Mouse (Mus musculus): ENCODE data around the gene Akr1c18. TPM values are rescaled to one million over a fixed set of nuclear protein-coding genes. Genes with fewer than 3 reads are reported as not detected.

Akr1c18 gene
- polyA plus RNA-seq, 1 experiment: 3.9 TPM

DNA sequence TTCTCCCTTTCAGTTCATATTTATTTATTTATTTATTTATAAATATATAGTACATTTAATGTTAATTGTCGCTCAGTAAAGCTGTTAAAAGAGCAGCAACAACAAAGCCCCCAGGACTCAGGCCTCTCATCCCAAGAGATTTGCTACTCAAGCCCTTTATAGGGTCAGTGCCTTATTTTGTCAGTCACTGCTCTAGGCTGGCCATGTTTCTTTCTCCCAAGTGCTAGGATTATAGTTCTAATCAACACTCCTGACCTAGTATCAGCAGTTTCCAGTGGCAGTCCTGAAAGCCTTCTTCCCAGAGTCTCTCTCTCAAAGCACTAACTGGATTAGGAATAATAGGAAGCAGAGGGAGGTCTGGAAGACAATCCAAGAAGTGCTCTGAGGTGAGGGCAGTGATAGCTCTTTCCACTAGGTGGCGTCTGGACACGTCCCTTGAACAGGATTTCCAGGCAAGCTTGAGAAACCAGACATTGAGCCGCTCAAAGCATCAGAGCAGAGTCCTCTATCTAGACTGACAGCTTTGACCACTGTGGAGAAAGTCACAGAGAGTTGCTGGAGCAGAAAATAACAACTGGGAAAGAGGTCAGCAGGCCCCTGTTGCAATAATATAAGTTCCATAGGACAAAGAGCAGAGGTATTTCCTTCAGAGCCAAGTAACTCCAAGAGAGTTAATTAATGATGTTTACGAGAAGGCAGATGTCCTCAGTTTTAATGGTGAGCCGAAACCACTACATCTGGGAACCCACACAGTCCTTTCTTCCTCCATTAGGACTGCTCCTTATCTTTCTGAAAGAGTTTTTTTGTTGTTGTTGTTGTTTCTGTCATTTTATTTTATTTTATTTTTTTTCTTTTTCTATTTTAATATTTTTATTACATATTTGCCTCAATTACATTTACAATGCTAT, 39.9 kb downstream of the Akr1c18 start:
- peak; percentile 8 to 81 for DNase-seq (ENCODE audit: extremely low spot score in 1 of 2, low spot score in 1 of 2)

DNA sequence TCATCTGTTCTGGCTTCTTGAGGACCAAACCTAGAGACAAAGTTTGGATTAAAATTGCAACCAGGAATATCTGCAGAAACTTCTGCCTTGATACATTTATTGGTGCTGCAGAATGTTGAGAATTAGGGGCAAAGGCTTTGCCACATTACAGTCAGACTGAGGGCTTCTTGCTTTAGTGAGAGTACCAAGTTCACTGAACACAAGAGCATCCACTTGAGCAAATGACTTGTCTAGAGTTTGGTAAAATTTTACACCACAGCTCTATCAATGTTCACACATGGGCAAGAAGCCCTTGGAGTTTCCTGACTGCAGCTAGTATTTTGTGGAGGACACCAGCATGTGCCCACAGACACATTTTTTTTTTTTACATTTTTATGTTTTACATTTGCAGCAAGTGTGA, 47.7 kb downstream of the Akr1c18 start:
- DNase-seq (ENCODE audit: extremely low spot score in 1 of 2, low spot score in 1 of 2): no peak

DNA sequence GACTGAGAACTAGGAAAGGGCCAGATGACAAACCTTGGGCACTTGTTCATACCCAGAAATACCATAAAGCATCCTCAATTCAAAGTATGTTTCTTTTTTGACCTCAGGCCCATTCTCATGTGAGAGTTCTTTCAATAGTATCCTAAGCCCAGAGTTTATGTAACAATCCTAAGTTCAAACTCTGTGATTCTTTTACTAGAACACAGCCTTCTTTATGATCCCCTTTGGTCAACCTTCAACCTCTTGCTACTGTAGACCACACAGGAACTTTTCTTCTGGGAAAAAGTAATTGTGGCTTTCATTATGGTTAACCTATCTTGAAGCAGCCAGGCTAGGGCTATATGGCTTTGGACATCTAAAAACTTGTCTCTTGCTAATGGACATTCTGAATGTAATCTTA, 48.8 kb downstream of the Akr1c18 start:
- no peak for DNase-seq (ENCODE audit: extremely low spot score in 1 of 2, low spot score in 1 of 2)

Other genes with a start within 250 kb of the Akr1c18 start
- 12.4 and 18.1 TPM in 2 replicates for gene Net1, start 232.4 kb downstream of the Akr1c18 start, polyA plus RNA-seq (2012; rRNA removed)
- gene Tubal3, start 232.4 kb downstream of the Akr1c18 start, polyA plus RNA-seq (2012; rRNA removed): not detected in 2 replicates
- gene Ucn3, start 205.3 kb downstream of the Akr1c18 start, polyA plus RNA-seq (2012; rRNA removed): not detected in 2 replicates
- 1.6 and 1.9 TPM in 2 replicates for gene Akr1c14, start 101.6 kb downstream of the Akr1c18 start, polyA plus RNA-seq (2012; rRNA removed)
- gene Akr1c13, start 40.5 kb upstream of the Akr1c18 start, polyA plus RNA-seq (2012; rRNA removed): 0.82 and 1.1 TPM in 2 replicates
- 0.08 and 0.11 TPM in 2 replicates for gene Akr1c19, start 78.0 kb upstream of the Akr1c18 start, polyA plus RNA-seq (2012; rRNA removed)
- not detected in 2 replicates for gene Akr1c12, start 128.8 kb upstream of the Akr1c18 start, polyA plus RNA-seq (2012; rRNA removed)